Mouse (Mus musculus) embryonic facial prominence, embryonic 12.5 days (tissue): ENCODE data around the gene Slc5a6. TPM values are rescaled to one million over a fixed set of nuclear protein-coding genes. Genes with fewer than 3 reads are reported as not detected.

Experiments used
- ATAC-seq: fragments of 200-750 bp; cut with Nextera tagmentation; 2 replicates; pipeline ENCODE4 v1.8.0; 2017; ENCODE audit not compliant: insufficient number of reproducible peaks, insufficient read depth, low FRiP score, low TSS enrichment
- H3K27ac ChIP-seq: fragments of 300-500 bp; sonication (generic); 2 replicates; pipeline ENCODE4 v1.5.1; 2016; ENCODE audit warnings: mild to moderate bottlenecking
- H3K27me3 ChIP-seq: fragments of 300-500 bp; sonication (generic); 2 replicates; pipeline ENCODE4 v1.6.1; 2016; ENCODE audit warnings: mild to moderate bottlenecking, moderate library complexity
- H3K36me3 ChIP-seq: fragments of 300-500 bp; sonication (generic); 2 replicates; pipeline ENCODE4 v1.6.1; 2016; ENCODE audit warnings: mild to moderate bottlenecking
- H3K4me1 ChIP-seq: fragments of 300-500 bp; sonication (generic); 2 replicates; pipeline ENCODE4 v1.6.1; 2016
- H3K4me2 ChIP-seq: fragments of 300-500 bp; sonication (generic); replicated peaks from 2 replicates; pipeline ENCODE4 v1.6.1; 2016; ENCODE audit warnings: mild to moderate bottlenecking, moderate library complexity
- H3K4me3 ChIP-seq: fragments of 300-500 bp; sonication (generic); 2 replicates; pipeline ENCODE4 v1.5.1; 2016; ENCODE audit warnings: mild to moderate bottlenecking
- H3K9ac ChIP-seq: fragments of 300-500 bp; sonication (generic); 2 replicates; pipeline ENCODE4 v1.6.1; 2016; ENCODE audit warnings: mild to moderate bottlenecking, moderate library complexity
- H3K9me3 ChIP-seq: fragments of 300-500 bp; sonication (generic); 2 replicates; pipeline ENCODE4 v1.6.1; 2016; ENCODE audit warnings: mild to moderate bottlenecking, moderate library complexity
- WGBS: fragments of 180-500 bp; shearing (Covaris S2); methylation state at CpG from one replicate; pipeline ENCODE4 v1.1.7; 2016; 5-methylcytosine and 5-hydroxymethylcytosine counted together
- polyA plus RNA-seq: library from polyadenylated mRNA; unstranded; fragments of >200 nt; fragmentation: Nextera tagmentation; extraction: Ambion mirVana; gene quantifications from 2 replicates; pipeline ENCODE4 v1.2.1, GENCODE M21; 2016

Gene Slc5a6
- polyA plus RNA-seq, 1 experiment from 2014 or later: 11.8 TPM

DNA sequence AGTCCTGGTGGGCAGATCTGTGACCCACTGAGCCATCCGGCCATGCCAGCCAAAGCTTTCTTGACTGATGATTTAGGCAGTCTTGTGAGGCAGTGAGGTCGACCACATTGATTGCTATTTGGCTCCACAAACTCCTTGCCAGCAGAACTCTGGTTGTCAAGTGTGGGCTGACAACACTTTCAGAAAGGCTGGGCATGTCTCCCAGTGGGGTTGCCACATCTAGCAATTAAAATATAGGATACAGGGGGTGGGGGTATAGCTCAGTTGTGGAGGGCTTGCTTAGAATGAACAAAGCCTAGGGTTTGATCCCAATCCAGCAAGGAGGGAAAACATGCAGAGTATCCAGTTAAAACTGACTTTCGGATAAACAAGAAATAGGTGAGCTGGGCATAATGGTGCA lies 54.6 kb downstream of the Slc5a6 start:
- no peaks in the 10 kb centered on the region for H3K4me1 ChIP-seq
- no peak overlapping the region for H3K27ac ChIP-seq
- WGBS: 68% methylated on average over 3 of the region's 3 CpGs
- H3K4me2 ChIP-seq: no peak overlapping the region
- no peak for ATAC-seq
- no peak overlapping the region for H3K9ac ChIP-seq
- no peaks in the 10 kb centered on the region for H3K9me3 ChIP-seq
- H3K4me3 ChIP-seq: no peak overlapping the region
- H3K27me3 ChIP-seq: no peaks in the 10 kb centered on the region
- H3K36me3 ChIP-seq: no peaks in the 10 kb centered on the region

GRCm38 (mm10) chr5:30992980-30993676 lies 55.6 kb downstream of the Slc5a6 start:
- no peak overlapping the region for H3K27ac ChIP-seq
- no peak for ATAC-seq
- H3K9me3 ChIP-seq: no peaks in the 10 kb centered on the region
- H3K9ac ChIP-seq: no peak overlapping the region
- H3K4me2 ChIP-seq: no peak overlapping the region
- H3K36me3 ChIP-seq: no peaks in the 10 kb centered on the region
- no peaks in the 10 kb centered on the region for H3K4me1 ChIP-seq
- no peak overlapping the region for H3K4me3 ChIP-seq
- no peaks in the 10 kb centered on the region for H3K27me3 ChIP-seq
- 74% methylated on average over 5 of the region's 5 CpGs for WGBS

Other genes with a start within 250 kb of the Slc5a6 start
- 28.8 and 29.3 TPM in 2 replicates for gene Mapre3, start 234.3 kb downstream of the Slc5a6 start, polyA plus RNA-seq
- gene Tmem214, start 180.9 kb downstream of the Slc5a6 start, polyA plus RNA-seq: 78.5 and 85.9 TPM in 2 replicates
- gene Agbl5, start 160.2 kb downstream of the Slc5a6 start, polyA plus RNA-seq: 31.9 and 34.1 TPM in 2 replicates
- 346 and 376 TPM in 2 replicates for gene Ost4, start 141.1 kb downstream of the Slc5a6 start, polyA plus RNA-seq
- gene Emilin1, start 135.5 kb downstream of the Slc5a6 start, polyA plus RNA-seq: 248 and 252 TPM in 2 replicates
- gene Khk, start 127.5 kb downstream of the Slc5a6 start, polyA plus RNA-seq: 13.7 and 14.2 TPM in 2 replicates
- gene Cgref1, start 103.3 kb downstream of the Slc5a6 start, polyA plus RNA-seq: 4.5 and 5.7 TPM in 2 replicates
- 129 and 133 TPM in 2 replicates for gene Preb, start 88.6 kb downstream of the Slc5a6 start, polyA plus RNA-seq
- not detected in 2 replicates for gene Tcf23, start 80.3 kb downstream of the Slc5a6 start, polyA plus RNA-seq
- 117 and 118 TPM in 2 replicates for gene Atraid, start 612 bp downstream of the Slc5a6 start, polyA plus RNA-seq
- gene Cad, start 5.9 kb upstream of the Slc5a6 start, polyA plus RNA-seq: 40.6 and 41.0 TPM in 2 replicates
- not detected in 2 replicates for gene Dnajc5g, start 57.4 kb upstream of the Slc5a6 start, polyA plus RNA-seq
- gene Slc30a3, start 59.3 kb upstream of the Slc5a6 start, polyA plus RNA-seq: 0.22 and 0.52 TPM in 2 replicates
- 1.4 and 1.7 TPM in 2 replicates for gene Trim54, start 67.8 kb upstream of the Slc5a6 start, polyA plus RNA-seq
- not detected in 2 replicates for gene Ucn, start 89.9 kb upstream of the Slc5a6 start, polyA plus RNA-seq
- 64.8 and 72.0 TPM in 2 replicates for gene Mpv17, start 105.3 kb upstream of the Slc5a6 start, polyA plus RNA-seq
- 1.3 and 2.3 TPM in 2 replicates for gene Gm29609, start 131.0 kb upstream of the Slc5a6 start, polyA plus RNA-seq
- 95.9 and 104 TPM in 2 replicates for gene Gtf3c2, start 131.2 kb upstream of the Slc5a6 start, polyA plus RNA-seq
- 152 TPM in 2 replicates for gene Snx17, start 144.3 kb upstream of the Slc5a6 start, polyA plus RNA-seq
- gene Eif2b4, start 144.5 kb upstream of the Slc5a6 start, polyA plus RNA-seq: 70.2 and 74.4 TPM in 2 replicates
- 18.7 and 20.0 TPM in 2 replicates for gene Zfp513, start 153.4 kb upstream of the Slc5a6 start, polyA plus RNA-seq
- 144 and 147 TPM in 2 replicates for gene Ppm1g, start 171.8 kb upstream of the Slc5a6 start, polyA plus RNA-seq
- gene Nrbp1, start 191.9 kb upstream of the Slc5a6 start, polyA plus RNA-seq: 151 and 155 TPM in 2 replicates
- gene Gm9970, start 192.3 kb upstream of the Slc5a6 start, polyA plus RNA-seq: 0.43 and 1.1 TPM in 2 replicates
- 14.7 and 18.6 TPM in 2 replicates for gene Krtcap3, start 202.8 kb upstream of the Slc5a6 start, polyA plus RNA-seq
- gene Ift172, start 242.2 kb upstream of the Slc5a6 start, polyA plus RNA-seq: 53.6 and 58.0 TPM in 2 replicates
- gene Fndc4, start 247.2 kb upstream of the Slc5a6 start, polyA plus RNA-seq: 91.0 and 94.6 TPM in 2 replicates
- 0.17 and 0.32 TPM in 2 replicates for gene Gckr, start 248.5 kb upstream of the Slc5a6 start, polyA plus RNA-seq